Mouse (Mus musculus): ENCODE results near the gene Chac2. TPM values are rescaled to one million over a fixed set of nuclear protein-coding genes. Genes with fewer than 3 reads are reported as not detected.

Gene Chac2
- polyA plus RNA-seq (2014; fragmentation: Illumina TruSeq; extraction: RNeasy Lipid Tissue Mini Kit (QIAGEN cat#74804); ENCODE audit: low read depth, low replicate concordance) = 23.3 TPM

GRCm38 (mm10) chr11:30985877-30986624 lies at the start of gene Chac2:
Gene Chac2 (minus strand): TSS chr11:30986350.

GRCm38 (mm10) chr11:30954279-30954725 lies 31.8 kb downstream of the Chac2 start, which contains the start of gene Erlec1:
Gene Erlec1 (minus strand): TSS chr11:30954335.

Other genes with a start within 250 kb of the Chac2 start
- gene Psme4, start 214.6 kb downstream of the Chac2 start, polyA plus RNA-seq (2014; fragmentation: Illumina TruSeq; extraction: RNeasy Lipid Tissue Mini Kit (QIAGEN cat#74804); ENCODE audit: low read depth, low replicate concordance) = 138 TPM
- 0.18 TPM for gene Gpr75, start 101.0 kb downstream of the Chac2 start, polyA plus RNA-seq (2014; fragmentation: Illumina TruSeq; extraction: RNeasy Lipid Tissue Mini Kit (QIAGEN cat#74804); ENCODE audit: low read depth, low replicate concordance)
- 10.1 TPM for gene Asb3, start 100.9 kb downstream of the Chac2 start, polyA plus RNA-seq (2014; fragmentation: Illumina TruSeq; extraction: RNeasy Lipid Tissue Mini Kit (QIAGEN cat#74804); ENCODE audit: low read depth, low replicate concordance)
- gene Erlec1, start 32.0 kb downstream of the Chac2 start, polyA plus RNA-seq (2014; fragmentation: Illumina TruSeq; extraction: RNeasy Lipid Tissue Mini Kit (QIAGEN cat#74804); ENCODE audit: low read depth, low replicate concordance) = 49.1 TPM
- gene Gm17332, start 196.1 kb upstream of the Chac2 start, polyA plus RNA-seq (2014; fragmentation: Illumina TruSeq; extraction: RNeasy Lipid Tissue Mini Kit (QIAGEN cat#74804); ENCODE audit: low read depth, low replicate concordance) = not detected